Mouse (Mus musculus): ENCODE results near the gene Amn.

DNA sequence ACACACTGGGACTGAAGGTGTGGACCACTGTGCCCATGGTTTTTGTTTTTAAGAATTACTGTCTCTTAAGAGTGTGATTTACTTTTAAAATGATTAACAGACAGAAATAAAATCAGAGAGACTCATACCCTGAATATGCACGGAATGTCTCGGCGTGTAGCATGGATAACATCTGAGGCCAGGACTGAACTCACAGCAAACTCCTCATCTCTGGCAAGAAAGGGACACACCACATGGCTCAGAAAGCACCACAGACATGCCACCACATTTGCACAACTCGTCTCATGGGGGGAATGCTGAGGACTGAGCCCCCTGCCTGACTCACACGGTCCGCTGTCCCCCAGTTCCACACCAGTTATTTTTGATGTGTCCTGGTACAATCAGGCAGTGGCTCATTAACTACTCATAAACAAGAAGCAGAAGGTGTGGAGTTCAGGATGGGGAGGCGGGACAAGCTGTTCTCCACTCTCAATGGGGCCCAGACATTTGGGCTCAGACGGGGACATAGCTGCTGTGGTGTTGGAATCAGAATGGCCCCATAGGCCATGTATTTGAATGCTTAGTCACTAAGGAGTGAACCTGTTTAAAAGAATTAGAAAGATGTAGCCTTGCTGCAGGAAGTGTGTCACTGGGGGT, 32.9 kb downstream of the Amn start:
- no peak for TF ChIP-seq CTCF (IDR thresholded peaks at IDR 0.05; ENCODE audit: insufficient read depth, low read length)
- no peak for TF ChIP-seq POLR2A (IDR thresholded peaks at IDR 0.05; ENCODE audit: borderline replicate concordance, extremely low read depth, low read depth, low read length)

Measured in lung, adult 2 months (tissue).